Mouse (Mus musculus): ENCODE results near the gene Ncoa3. TPM values are rescaled to one million over a fixed set of nuclear protein-coding genes. Genes with fewer than 3 reads are reported as not detected.

Gene Ncoa3
- polyA plus RNA-seq, 1 experiment, result 28.5 TPM

DNA sequence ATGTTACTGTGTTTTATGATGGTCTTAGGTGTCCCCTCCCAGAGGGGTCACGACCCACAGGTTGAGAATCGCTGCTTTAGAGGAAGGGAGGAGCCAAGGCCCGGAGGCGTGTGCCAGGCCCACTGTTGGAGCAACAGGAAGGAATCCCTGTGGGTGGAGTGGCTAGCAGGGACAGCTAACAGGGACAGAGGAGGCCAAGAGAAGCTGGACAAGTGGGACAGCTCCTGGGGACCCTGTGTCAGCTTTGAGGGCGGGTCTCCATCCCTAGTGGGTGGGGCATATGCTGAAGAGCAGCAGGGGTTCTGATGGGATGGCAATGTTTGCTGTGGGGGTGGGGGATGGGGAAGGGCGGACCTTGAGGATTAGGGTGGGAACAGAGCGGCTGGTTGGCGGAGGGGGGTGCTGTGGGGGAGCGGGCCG is 119.4 kb downstream of the Ncoa3 start:
- DNase-seq (ENCODE audit: low read depth), result peak; percentile 30

DNA sequence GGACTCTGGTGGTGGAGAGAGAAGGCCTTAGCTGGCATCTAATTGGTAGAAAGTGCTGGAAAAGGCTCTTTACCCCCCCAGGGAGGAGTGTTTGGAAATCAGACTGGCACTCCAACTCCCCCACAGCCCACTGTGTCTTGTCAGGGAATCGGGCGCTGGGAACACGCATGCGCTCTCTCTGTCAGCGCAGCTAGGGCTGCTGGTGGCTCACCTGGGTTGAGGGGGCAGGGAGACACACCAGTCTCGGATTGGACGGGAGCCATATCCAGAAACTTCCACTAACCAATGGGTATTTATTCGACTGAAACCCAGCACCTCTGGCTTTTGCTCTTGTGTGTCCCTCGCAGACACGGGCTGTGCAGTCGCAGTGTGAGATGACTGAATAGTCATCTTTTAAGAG is 120.5 kb downstream of the Ncoa3 start:
- TF ChIP-seq POLR2A (IDR thresholded peaks at IDR 0.05; ENCODE audit: borderline replicate concordance, extremely low read depth, insufficient read depth, insufficient read length, poor library complexity, severe bottlenecking) (no peak), CTCF (IDR thresholded peaks at IDR 0.05; ENCODE audit: borderline replicate concordance, extremely low read depth, insufficient read depth, insufficient read length) (no peak)
- no peak for DNase-seq (ENCODE audit: low read depth)

More for the DNA sequence above, 119.4 kb downstream of the Ncoa3 start:
- TF ChIP-seq POLR2A (IDR thresholded peaks at IDR 0.05; ENCODE audit: borderline replicate concordance, extremely low read depth, insufficient read depth, insufficient read length, poor library complexity, severe bottlenecking) (no peak), CTCF (IDR thresholded peaks at IDR 0.05; ENCODE audit: borderline replicate concordance, extremely low read depth, insufficient read depth, insufficient read length) (no peak)

DNA sequence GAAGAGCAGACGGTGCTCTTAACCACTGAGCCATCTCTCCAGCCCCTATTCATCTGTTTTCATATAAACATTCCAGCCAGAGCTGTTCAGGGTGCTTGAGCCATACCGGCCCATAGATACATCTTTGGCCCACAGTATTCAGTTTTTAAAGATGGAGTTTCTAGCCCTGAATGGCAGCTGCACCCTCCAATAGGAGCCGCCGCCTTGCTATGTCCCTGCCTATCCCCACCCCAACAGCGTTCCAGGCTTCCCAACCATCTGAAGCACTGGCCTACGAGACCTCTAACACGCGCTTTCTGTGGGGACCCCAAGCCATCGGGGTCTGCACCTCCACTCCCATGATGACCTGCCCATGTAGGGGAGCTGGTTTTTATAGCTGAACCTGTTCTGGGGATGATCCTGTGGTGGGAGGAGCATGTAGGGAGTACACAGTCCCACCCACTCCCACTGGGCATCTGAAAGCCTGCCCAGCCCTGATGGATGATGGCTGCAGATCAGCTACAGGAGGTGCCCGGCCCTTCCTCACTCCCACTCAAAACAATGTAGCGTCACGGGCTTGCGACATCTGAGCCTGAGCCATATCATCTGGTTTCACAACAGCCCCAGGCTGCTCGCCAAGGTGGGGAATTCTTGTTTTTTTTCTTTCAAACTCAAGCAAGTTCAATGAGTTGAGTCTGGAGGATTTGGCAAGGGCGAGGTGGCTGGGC is 123.3 kb downstream of the Ncoa3 start:
- peak; percentile 22 for DNase-seq (ENCODE audit: low read depth)
- TF ChIP-seq POLR2A (IDR thresholded peaks at IDR 0.05; ENCODE audit: borderline replicate concordance, extremely low read depth, insufficient read depth, insufficient read length, poor library complexity, severe bottlenecking) (no peak), CTCF (IDR thresholded peaks at IDR 0.05; ENCODE audit: borderline replicate concordance, extremely low read depth, insufficient read depth, insufficient read length) (no peak)

DNA sequence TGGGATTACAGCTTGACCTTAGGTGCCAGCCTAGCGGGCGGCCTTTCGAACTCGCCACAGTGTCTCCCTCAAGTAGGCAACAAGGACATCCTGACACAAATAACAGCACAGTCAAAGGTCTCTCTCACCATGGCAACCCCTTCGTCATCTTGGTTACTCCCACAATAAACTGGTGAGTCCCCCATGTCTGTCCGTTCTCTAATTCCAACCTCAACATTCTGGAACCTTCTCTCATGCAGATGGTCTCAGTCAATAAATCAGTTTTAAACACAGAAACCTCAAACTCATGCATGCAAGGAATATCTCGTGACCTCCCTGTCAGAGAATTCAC is 123.8 kb downstream of the Ncoa3 start:
- DNase-seq (ENCODE audit: low read depth), result no peak
- TF ChIP-seq POLR2A (IDR thresholded peaks at IDR 0.05; ENCODE audit: borderline replicate concordance, extremely low read depth, insufficient read depth, insufficient read length, poor library complexity, severe bottlenecking) (no peak), CTCF (IDR thresholded peaks at IDR 0.05; ENCODE audit: borderline replicate concordance, extremely low read depth, insufficient read depth, insufficient read length) (no peak)

DNA sequence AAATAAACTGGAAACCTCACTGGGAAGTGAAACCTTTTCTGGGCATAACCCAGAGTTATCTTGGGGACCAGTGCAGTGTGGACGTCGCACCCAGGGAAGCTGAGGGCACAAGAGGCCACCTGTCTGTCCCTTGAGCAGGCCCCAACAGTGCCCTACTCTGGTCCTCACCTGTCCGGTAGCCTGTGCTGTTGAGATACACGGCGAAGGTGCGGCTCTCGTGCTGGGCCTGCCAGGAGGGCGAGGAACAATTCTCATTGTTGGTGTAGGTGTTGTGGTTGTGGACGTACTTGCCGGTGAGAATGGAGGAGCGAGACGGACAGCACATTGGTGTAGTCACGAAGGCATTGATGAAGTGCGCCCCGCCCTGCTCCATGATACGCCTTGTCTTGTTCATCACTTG is 124.3 kb downstream of the Ncoa3 start:
- TF ChIP-seq CTCF (IDR thresholded peaks at IDR 0.05; ENCODE audit: borderline replicate concordance, extremely low read depth, insufficient read depth, insufficient read length) (no peak), POLR2A (IDR thresholded peaks at IDR 0.05; ENCODE audit: borderline replicate concordance, extremely low read depth, insufficient read depth, insufficient read length, poor library complexity, severe bottlenecking) (no peak)
- no peak for DNase-seq (ENCODE audit: low read depth)

DNA sequence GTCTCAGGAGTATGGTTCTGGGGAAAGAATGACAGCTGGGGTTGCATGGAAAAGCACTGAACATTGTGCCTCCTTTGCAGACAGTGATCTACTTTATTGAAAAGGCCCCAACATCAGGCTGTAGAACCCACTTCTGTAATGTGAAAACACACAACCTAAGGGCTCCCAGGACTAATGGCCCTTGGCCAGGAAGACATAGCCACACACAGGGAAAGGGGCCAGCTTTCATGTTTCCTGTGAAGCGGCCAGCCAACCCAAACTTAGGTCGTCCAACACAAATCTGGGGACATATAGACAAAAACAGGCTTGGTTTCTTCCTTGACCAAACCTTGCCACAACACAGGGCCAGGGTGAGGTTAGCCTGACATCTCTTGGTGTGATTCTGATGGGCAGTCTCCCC is 127.6 kb downstream of the Ncoa3 start:
- TF ChIP-seq CTCF (IDR thresholded peaks at IDR 0.05; ENCODE audit: borderline replicate concordance, extremely low read depth, insufficient read depth, insufficient read length) (no peak), POLR2A (IDR thresholded peaks at IDR 0.05; ENCODE audit: borderline replicate concordance, extremely low read depth, insufficient read depth, insufficient read length, poor library complexity, severe bottlenecking) (no peak)

DNA sequence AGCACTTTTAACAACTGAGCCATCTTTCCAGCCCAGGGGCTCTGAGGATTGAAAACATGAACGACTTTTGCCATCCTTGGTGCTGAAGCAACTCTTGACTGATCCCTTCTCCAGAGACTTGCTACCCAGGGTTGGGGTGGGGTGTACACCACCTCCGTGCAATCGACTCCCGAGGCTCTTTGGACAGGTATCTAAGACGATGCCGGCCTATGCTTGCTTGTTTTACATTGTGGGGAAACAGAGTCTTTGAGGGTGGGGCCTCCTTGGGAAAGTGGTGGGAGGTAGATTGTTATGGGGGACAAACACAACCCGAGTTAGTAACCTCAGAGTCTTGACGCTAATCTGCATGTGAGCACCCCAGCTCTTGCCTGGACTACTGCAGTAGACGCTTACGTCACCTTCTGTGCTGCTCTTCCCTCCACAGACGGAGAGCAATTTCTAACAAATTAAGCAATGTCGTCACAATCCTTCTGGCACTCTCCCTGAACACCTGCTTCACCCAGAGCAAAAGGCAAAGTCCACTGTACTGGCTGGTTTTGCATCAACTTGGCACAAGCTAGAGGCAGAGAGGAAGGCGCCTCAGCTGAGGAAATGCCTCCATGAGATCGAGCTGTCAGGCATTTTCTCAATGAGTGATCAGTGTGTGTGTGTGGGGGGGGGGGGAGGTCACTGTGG is 129.4 kb downstream of the Ncoa3 start:
- TF ChIP-seq CTCF (IDR thresholded peaks at IDR 0.05; ENCODE audit: borderline replicate concordance, extremely low read depth, insufficient read depth, insufficient read length) (no peak), POLR2A (IDR thresholded peaks at IDR 0.05; ENCODE audit: borderline replicate concordance, extremely low read depth, insufficient read depth, insufficient read length, poor library complexity, severe bottlenecking) (no peak)
- no peak for DNase-seq (ENCODE audit: low read depth)

More for the DNA sequence above, 127.6 kb downstream of the Ncoa3 start:
- no peak for DNase-seq (ENCODE audit: low read depth)

DNA sequence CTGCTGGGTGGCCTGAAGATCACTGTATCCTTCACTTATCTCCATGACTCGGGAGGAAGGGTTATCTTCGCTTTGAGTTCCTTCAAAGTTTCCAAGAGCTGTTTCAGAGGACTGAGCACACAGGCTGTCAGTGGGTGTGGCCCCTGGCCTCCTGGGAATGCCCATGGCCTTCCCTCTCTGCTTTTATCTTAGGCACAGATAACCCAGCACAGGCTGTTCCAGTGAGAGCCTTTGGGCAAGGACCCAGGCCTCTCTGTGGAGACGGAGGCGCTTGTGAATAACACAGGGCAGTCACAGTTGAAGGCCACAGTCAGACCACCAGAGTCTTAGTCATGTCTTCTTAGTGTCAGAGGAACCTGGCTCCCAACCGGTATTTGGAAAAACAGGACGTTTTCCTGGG is 130.3 kb downstream of the Ncoa3 start:
- DNase-seq (ENCODE audit: low read depth), result no peak
- TF ChIP-seq POLR2A (IDR thresholded peaks at IDR 0.05; ENCODE audit: borderline replicate concordance, extremely low read depth, insufficient read depth, insufficient read length, poor library complexity, severe bottlenecking), result no peak
- TF ChIP-seq CTCF (IDR thresholded peaks at IDR 0.05; ENCODE audit: borderline replicate concordance, extremely low read depth, insufficient read depth, insufficient read length), result no peak

Other genes with a start within 250 kb of the Ncoa3 start
- 49.7 and 75.8 TPM in 2 replicates for gene Zmynd8, start 93.6 kb upstream of the Ncoa3 start, polyA plus RNA-seq (2012; rRNA removed)
- gene Sulf2, start 163.0 kb downstream of the Ncoa3 start, polyA plus RNA-seq (2012; rRNA removed), result 99.2 and 170 TPM in 2 replicates